Mouse (Mus musculus): ENCODE results near the gene A930004D18Rik. TPM values are rescaled to one million over a fixed set of nuclear protein-coding genes. Genes with fewer than 3 reads are reported as not detected.

Gene A930004D18Rik
- total and polyA plus RNA-seq, 3 experiments, result 0.39 to 1.8 TPM; not detected in 1

DNA sequence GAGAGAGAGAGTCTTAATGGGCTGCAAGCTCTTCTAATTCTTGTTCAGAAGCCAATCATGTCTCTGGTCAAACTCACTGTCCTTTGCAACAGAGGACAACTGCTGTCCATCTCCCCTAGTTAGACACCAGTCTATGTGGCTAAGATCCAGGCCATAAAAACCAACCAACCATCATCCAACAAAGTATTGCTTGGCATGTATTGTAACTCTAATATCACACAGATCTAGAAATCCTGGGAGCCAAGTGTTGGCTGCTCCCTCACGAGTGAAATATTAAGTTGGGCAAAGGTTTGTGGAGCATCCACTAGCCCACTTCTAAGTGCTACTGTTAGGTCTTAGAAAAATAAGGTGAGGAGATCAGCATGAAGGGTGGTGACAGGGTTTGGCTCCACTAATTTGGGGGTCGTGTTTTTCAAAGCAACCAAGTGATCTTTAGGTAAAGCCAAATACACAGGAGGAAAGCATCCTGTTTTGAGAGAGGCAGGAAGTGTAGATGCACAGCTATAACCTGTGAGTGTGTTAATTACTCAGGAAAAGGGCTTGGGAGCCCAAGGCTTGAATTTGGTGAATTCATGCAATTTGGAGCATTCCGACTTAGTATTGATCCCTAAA is 710 bp upstream of the A930004D18Rik start:
- Histone ChIP-seq H3K9ac (ENCODE audit: control insufficient read depth, low read depth, low read length, poor library complexity, severe bottlenecking) (no peak overlapping the region), H3K36me3 (ENCODE audit: control insufficient read depth in 1 of 2, insufficient read depth in 2 of 2, low read length in 2 of 2) (no peaks in the 10 kb centered on the region), H3K27me3 (ENCODE audit: control insufficient read depth in 1 of 2, insufficient read depth in 2 of 2, low read length in 2 of 2) (peaks cover 16 to 20% of the 10 kb centered on the region in 2 experiments), H3K4me3 (ENCODE audit: control insufficient read depth in 1 of 2, insufficient read depth in 1 of 2, low read depth in 2 of 2, low read length in 2 of 2) (no peak overlapping the region), H3K9me3 (replicated peaks; ENCODE audit: insufficient read depth, low read length) (no peaks in the 10 kb centered on the region), H3K4me1 (ENCODE audit: control insufficient read depth in 1 of 2, insufficient read depth in 2 of 2, low read length in 2 of 2) (no peaks in the 10 kb centered on the region), H3K27ac (ENCODE audit: control insufficient read depth, low read depth, low read length) (no peak overlapping the region), H3K79me2 (ENCODE audit: control insufficient read depth, insufficient read depth, low read length, poor library complexity) (no peaks in the 10 kb centered on the region)
- DNase-seq (ENCODE audit: low read depth, low spot score), result no peak
- TF ChIP-seq ZNF384 (IDR thresholded peaks at IDR 0.05; ENCODE audit: low read depth, low read length), result no peak
- TF ChIP-seq RAD21 (IDR thresholded peaks at IDR 0.05; ENCODE audit: low read depth, low read length), result no peak

DNA sequence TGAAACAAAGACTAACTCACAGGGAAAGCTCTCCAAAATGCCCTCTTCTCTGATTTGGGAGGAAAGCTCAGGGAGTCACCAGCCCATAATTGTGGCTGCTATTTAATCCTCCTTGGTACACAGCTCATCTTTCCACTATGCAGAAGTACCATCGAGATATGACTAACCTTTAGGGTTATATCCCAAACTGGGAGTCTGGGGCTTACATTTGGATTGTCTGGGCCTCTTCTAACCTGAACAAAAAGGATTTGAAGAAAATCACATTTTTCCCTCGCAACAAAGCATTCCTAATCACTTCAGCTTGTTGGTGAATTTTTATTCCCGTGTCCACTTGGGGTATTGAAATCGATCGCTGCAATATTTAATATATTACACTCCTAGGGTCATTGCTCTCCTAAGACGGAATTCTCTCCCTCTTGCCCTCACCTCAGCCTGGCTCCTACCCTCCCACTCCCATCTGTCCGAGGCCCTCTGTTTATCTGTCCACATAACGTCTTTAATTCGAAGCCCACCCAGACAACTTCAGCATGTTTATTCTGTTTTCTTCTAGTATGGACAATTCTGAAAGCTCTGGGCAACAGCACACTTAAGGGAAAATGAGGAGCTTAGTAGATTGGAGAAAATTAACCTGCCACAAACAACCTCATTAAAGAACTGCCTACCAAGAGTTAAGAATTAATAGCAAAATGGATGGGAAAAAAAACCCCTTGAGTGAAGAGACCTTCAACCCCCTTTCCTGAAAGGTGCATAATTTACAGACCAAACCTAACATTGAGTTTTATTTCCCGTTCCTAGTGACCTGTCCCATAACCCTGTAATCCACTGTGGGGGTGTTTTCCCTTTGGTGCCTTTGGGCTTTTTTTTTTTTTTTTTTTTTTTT is 2.9 kb downstream of the A930004D18Rik start:
- no peak for TF ChIP-seq CHD1 (IDR thresholded peaks at IDR 0.05; ENCODE audit: low read depth, low read length)
- no peak for TF ChIP-seq ZMIZ1 (IDR thresholded peaks at IDR 0.05; ENCODE audit: low read depth, low read length)
- no peak for TF ChIP-seq ZKSCAN1 (IDR thresholded peaks at IDR 0.05; ENCODE audit: low read depth, low read length)
- TF ChIP-seq MXI1 (IDR thresholded peaks at IDR 0.05; ENCODE audit: low read depth, low read length), result no peak
- no peak for TF ChIP-seq ZNF384 (IDR thresholded peaks at IDR 0.05; ENCODE audit: low read depth, low read length)
- no peak for TF ChIP-seq JUND (IDR thresholded peaks at IDR 0.05; ENCODE audit: low read depth, low read length)
- no peak for TF ChIP-seq NELFE (IDR thresholded peaks at IDR 0.05; ENCODE audit: low read depth, low read length)
- no peak for TF ChIP-seq MEF2A (IDR thresholded peaks at IDR 0.05; ENCODE audit: extremely low read depth, insufficient replicate concordance, low read depth, low read length, poor library complexity, severe bottlenecking)
- no peak for TF ChIP-seq USF1 (IDR thresholded peaks at IDR 0.05; ENCODE audit: low read depth, low read length)
- no peak for TF ChIP-seq TBP (IDR thresholded peaks at IDR 0.05; ENCODE audit: low read depth, low read length)
- no peak for TF ChIP-seq POLR2AphosphoS5 (IDR thresholded peaks at IDR 0.05; ENCODE audit: borderline replicate concordance, low read depth, low read length)
- TF ChIP-seq MAFK (IDR thresholded peaks at IDR 0.05; ENCODE audit: borderline replicate concordance, low read depth, low read length), result no peak
- no peak for TF ChIP-seq POLR2A (IDR thresholded peaks at IDR 0.05; ENCODE audit: control insufficient read depth in 1 of 2, insufficient read depth in 1 of 2, low read depth in 1 of 2, low read length in 2 of 2, poor library complexity in 1 of 2)
- no peak for TF ChIP-seq E2F4 (IDR thresholded peaks at IDR 0.05; ENCODE audit: borderline replicate concordance, low read depth, low read length)
- no peak for TF ChIP-seq NRF1 (IDR thresholded peaks at IDR 0.05; ENCODE audit: insufficient read depth, low read depth, low read length, poor library complexity, severe bottlenecking)
- no peak for TF ChIP-seq CTCF (IDR thresholded peaks at IDR 0.05 in 2 of 3, conservative IDR thresholded peaks at IDR 0.05 in 1 of 3; ENCODE audit: control insufficient read depth in 1 of 3, insufficient read depth in 1 of 3, low read depth in 2 of 3, low read length in 3 of 3, poor library complexity in 1 of 3, severe bottlenecking in 1 of 3)
- no peak for TF ChIP-seq UBTF (IDR thresholded peaks at IDR 0.05; ENCODE audit: borderline replicate concordance, insufficient read depth, low read depth, low read length)
- no peak for TF ChIP-seq KAT2A (conservative IDR thresholded peaks at IDR 0.05; ENCODE audit: low read depth, low read length)
- TF ChIP-seq MYC (IDR thresholded peaks at IDR 0.05; ENCODE audit: low read depth, low read length), result no peak
- no peaks in the 10 kb centered on the region for H3K4me1 ChIP-seq (ENCODE audit: control insufficient read depth in 1 of 2, insufficient read depth in 2 of 2, low read length in 2 of 2)
- no peaks in the 10 kb centered on the region for H3K79me2 ChIP-seq (ENCODE audit: control insufficient read depth, insufficient read depth, low read length, poor library complexity)
- H3K9me3 ChIP-seq (replicated peaks; ENCODE audit: insufficient read depth, low read length), result no peaks in the 10 kb centered on the region
- no peak overlapping the region for H3K27ac ChIP-seq (ENCODE audit: control insufficient read depth, low read depth, low read length)
- no peak overlapping the region for H3K4me3 ChIP-seq (ENCODE audit: control insufficient read depth in 1 of 2, insufficient read depth in 1 of 2, low read depth in 2 of 2, low read length in 2 of 2)
- no peaks in the 10 kb centered on the region for H3K36me3 ChIP-seq (ENCODE audit: control insufficient read depth in 1 of 2, insufficient read depth in 2 of 2, low read length in 2 of 2)
- H3K27me3 ChIP-seq (ENCODE audit: control insufficient read depth in 1 of 2, insufficient read depth in 2 of 2, low read length in 2 of 2), result peaks cover 14 to 16% of the 10 kb centered on the region in 2 experiments
- H3K9ac ChIP-seq (ENCODE audit: control insufficient read depth, low read depth, low read length, poor library complexity, severe bottlenecking), result no peak overlapping the region
- DNase-seq (ENCODE audit: low read depth, low spot score), result no peak
